Mouse (Mus musculus) lung, embryonic 16.5 days (tissue): ENCODE results near the gene Gucy2d. TPM values are rescaled to one million over a fixed set of nuclear protein-coding genes. Genes with fewer than 3 reads are reported as not detected.

ENCODE experiments used
- ATAC-seq: fragments of 200-750 bp; cut with Nextera tagmentation; 2 replicates; pipeline ENCODE4 v1.8.0; 2017; ENCODE audit warnings: low read depth, mild to moderate bottlenecking, moderate library complexity
- H3K27ac ChIP-seq: fragments of 300-500 bp; sonication (generic); 2 replicates; pipeline ENCODE4 v1.5.1; 2014; ENCODE audit warnings: mild to moderate bottlenecking, control low read depth, low read length
- H3K27me3 ChIP-seq: fragments of 300-500 bp; sonication (generic); 2 replicates; pipeline ENCODE4 v1.6.1; 2014; ENCODE audit warnings: low read depth, low read length, mixed read lengths; ENCODE audit not compliant: control insufficient read depth, insufficient read depth
- H3K36me3 ChIP-seq: fragments of 300-500 bp; sonication (generic); 2 replicates; pipeline ENCODE4 v1.6.1; 2014; ENCODE audit warnings: low read length; ENCODE audit not compliant: control insufficient read depth, insufficient read depth
- H3K4me1 ChIP-seq: fragments of 300-500 bp; sonication (generic); replicated peaks from 2 replicates; pipeline ENCODE4 v1.6.1; 2014; ENCODE audit warnings: low read length, mixed read lengths; ENCODE audit not compliant: control insufficient read depth, insufficient read depth
- H3K4me2 ChIP-seq: fragments of 300-500 bp; sonication (generic); 2 replicates; pipeline ENCODE4 v1.6.1; 2014; ENCODE audit warnings: low read depth, low read length, control low read depth
- H3K4me3 ChIP-seq: fragments of 300-500 bp; sonication (generic); 2 replicates; pipeline ENCODE4 v1.5.1; 2014; ENCODE audit warnings: mild to moderate bottlenecking, low read length, control low read depth
- H3K9ac ChIP-seq: fragments of 300-500 bp; sonication (generic); 2 replicates; pipeline ENCODE4 v1.6.1; 2014; ENCODE audit warnings: low read length, control low read depth
- H3K9me3 ChIP-seq: fragments of 300-500 bp; sonication (generic); 2 replicates; pipeline ENCODE4 v1.6.1; 2016; ENCODE audit warnings: low read length; ENCODE audit not compliant: control insufficient read depth
- WGBS: fragments of 180-500 bp; shearing (Covaris S2); extraction: QIAGEN DNeasy Blood & Tissue Kit; methylation state at CpG from one replicate; pipeline ENCODE4 v1.1.7; 2014; 5-methylcytosine and 5-hydroxymethylcytosine counted together
- polyA plus RNA-seq: library from polyadenylated mRNA; unstranded; fragments of >200 nt; fragmentation: Nextera tagmentation; extraction: Ambion mirVana; gene quantifications from 2 replicates; pipeline ENCODE4 v1.2.1, GENCODE M21; 2015

Gucy2d gene
- polyA plus RNA-seq, 1 experiment from 2014 or later = not detected

GRCm38 (mm10) chr7:98415550-98415949, 24.7 kb upstream of the Gucy2d start:
- ATAC-seq = peak; percentile 62
- no peaks in the 10 kb centered on the region for H3K27me3 ChIP-seq
- H3K4me3 ChIP-seq = no peak overlapping the region
- H3K4me2 ChIP-seq = no peak overlapping the region
- peak overlapping the region; percentile 26; the same call in 1 of the 2 replicates for H3K27ac ChIP-seq
- H3K9me3 ChIP-seq = no peaks in the 10 kb centered on the region
- peaks cover 8% of the 10 kb centered on the region; the same call in 1 of the 2 replicates for H3K4me1 ChIP-seq
- peak overlapping the region; percentile 14; the same call in 1 of the 2 replicates for H3K9ac ChIP-seq
- WGBS = 32% methylated on average over 3 of the region's 3 CpGs
- no peaks in the 10 kb centered on the region for H3K36me3 ChIP-seq

GRCm38 (mm10) chr7:98416020-98416419, 24.2 kb upstream of the Gucy2d start:
- H3K27me3 ChIP-seq = no peaks in the 10 kb centered on the region
- H3K4me1 ChIP-seq = peaks cover 8% of the 10 kb centered on the region; the same call in 1 of the 2 replicates
- 43% methylated on average over 4 of the region's 4 CpGs for WGBS
- H3K9me3 ChIP-seq = no peaks in the 10 kb centered on the region
- H3K4me3 ChIP-seq = no peak overlapping the region
- ATAC-seq = no peak
- H3K27ac ChIP-seq = no peak overlapping the region
- H3K9ac ChIP-seq = no peak overlapping the region
- H3K4me2 ChIP-seq = no peak overlapping the region
- no peaks in the 10 kb centered on the region for H3K36me3 ChIP-seq

DNA sequence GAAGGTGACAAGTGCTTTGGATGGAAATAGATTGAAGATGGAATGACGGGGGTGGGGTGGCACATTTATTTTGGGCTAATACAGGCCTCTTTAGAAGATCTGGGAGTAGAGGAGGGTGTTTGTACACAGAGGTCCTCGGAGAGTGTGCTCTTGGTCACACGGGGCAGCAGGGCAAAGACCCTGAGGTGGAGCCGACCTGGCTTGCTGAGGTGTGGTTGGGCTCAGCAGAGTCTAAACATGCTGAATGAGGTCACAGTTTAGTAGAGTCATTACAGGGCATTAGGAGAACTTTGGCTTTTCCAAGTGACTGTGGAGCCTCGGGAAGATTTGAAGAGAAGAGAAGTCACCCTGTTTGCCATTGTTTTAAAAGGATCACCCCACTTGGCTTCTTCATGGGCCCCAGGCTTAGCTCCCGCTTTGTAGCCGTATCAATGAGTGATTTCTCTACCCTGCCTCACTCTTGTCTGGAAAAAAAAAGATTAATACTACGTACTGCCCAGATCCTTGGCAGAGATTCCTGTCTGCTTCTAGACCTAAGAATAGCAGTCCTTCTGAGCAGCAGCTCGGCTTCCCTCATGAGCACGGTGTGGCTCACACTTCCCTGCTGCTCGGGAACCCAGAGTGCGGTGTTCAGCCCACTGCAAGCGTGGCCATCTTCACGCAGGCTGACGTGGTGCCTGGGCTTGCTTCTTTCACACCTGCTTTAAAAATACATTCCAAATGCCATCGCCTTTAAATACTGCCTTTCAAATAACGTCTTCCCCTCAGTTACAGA, 22.0 kb upstream of the Gucy2d start:
- no peak overlapping the region for H3K27ac ChIP-seq
- no peaks in the 10 kb centered on the region for H3K9me3 ChIP-seq
- H3K9ac ChIP-seq = no peak overlapping the region
- no peaks in the 10 kb centered on the region for H3K36me3 ChIP-seq
- WGBS = 50% methylated on average over 17 of the region's 17 CpGs
- peaks cover 8% of the 10 kb centered on the region; the same call in 1 of the 2 replicates for H3K4me1 ChIP-seq
- no peak overlapping the region for H3K4me3 ChIP-seq
- no peak overlapping the region for H3K4me2 ChIP-seq
- H3K27me3 ChIP-seq = no peaks in the 10 kb centered on the region
- ATAC-seq = peak; percentile 19; the same call in 1 of the 2 replicates

GRCm38 (mm10) chr7:98419366-98419765, 20.9 kb upstream of the Gucy2d start:
- Histone ChIP-seq H3K36me3 (no peaks in the 10 kb centered on the region), H3K27me3 (no peaks in the 10 kb centered on the region), H3K9me3 (no peaks in the 10 kb centered on the region), H3K4me2 (no peak overlapping the region), H3K27ac (no peak overlapping the region), H3K4me1 (peaks cover 8% of the 10 kb centered on the region; the same call in 1 of the 2 replicates), H3K9ac (no peak overlapping the region), H3K4me3 (no peak overlapping the region)
- 58% methylated on average over 5 of the region's 5 CpGs for WGBS
- ATAC-seq = no peak

GRCm38 (mm10) chr7:98423546-98423945, 16.7 kb upstream of the Gucy2d start:
- ATAC-seq = no peak

DNA sequence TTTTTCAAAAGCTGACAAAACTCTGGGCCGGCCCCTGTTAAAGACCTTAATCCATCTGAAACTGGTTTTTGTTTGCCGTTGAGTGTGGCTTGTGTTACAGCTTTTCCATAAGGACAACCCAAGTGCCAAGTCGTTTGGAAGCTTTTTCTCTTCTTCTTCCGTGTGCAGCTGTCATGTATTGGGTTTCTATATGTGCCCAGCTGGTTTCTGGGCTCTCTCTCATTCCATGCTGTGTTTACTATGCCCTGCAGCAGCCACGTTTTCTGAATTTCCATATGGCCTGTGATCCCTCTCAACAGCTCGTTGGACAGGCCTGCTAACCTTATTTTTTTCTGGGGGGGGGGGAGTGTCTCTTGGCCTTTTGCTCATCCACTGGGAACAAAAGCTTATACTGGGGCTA, 15.8 kb upstream of the Gucy2d start:
- Histone ChIP-seq H3K9me3 (no peaks in the 10 kb centered on the region), H3K27ac (no peak overlapping the region), H3K36me3 (no peaks in the 10 kb centered on the region), H3K4me2 (no peak overlapping the region), H3K27me3 (no peaks in the 10 kb centered on the region), H3K4me1 (no peaks in the 10 kb centered on the region; the same call in 1 of the 2 replicates), H3K9ac (no peak overlapping the region), H3K4me3 (no peak overlapping the region)
- WGBS = 43% methylated on average over 6 of the region's 6 CpGs
- ATAC-seq = no peak

More at GRCm38 (mm10) chr7:98423546-98423945, 16.7 kb upstream of the Gucy2d start:
- H3K4me3 ChIP-seq = no peak overlapping the region
- WGBS = 59% methylated on average over 11 of the region's 11 CpGs
- H3K9ac ChIP-seq = no peak overlapping the region
- no peaks in the 10 kb centered on the region for H3K27me3 ChIP-seq
- H3K4me1 ChIP-seq = no peaks in the 10 kb centered on the region; the same call in 1 of the 2 replicates
- no peaks in the 10 kb centered on the region for H3K36me3 ChIP-seq
- H3K4me2 ChIP-seq = no peak overlapping the region
- no peak overlapping the region for H3K27ac ChIP-seq
- H3K9me3 ChIP-seq = no peaks in the 10 kb centered on the region

GRCm38 (mm10) chr7:98425551-98425950, 14.7 kb upstream of the Gucy2d start:
- H3K27me3 ChIP-seq = no peaks in the 10 kb centered on the region
- H3K4me3 ChIP-seq = no peak overlapping the region
- no peak overlapping the region for H3K27ac ChIP-seq
- no peaks in the 10 kb centered on the region; the same call in 1 of the 2 replicates for H3K4me1 ChIP-seq
- H3K4me2 ChIP-seq = no peak overlapping the region
- no peak for ATAC-seq
- 93% methylated on average over 3 of the region's 3 CpGs for WGBS
- H3K9me3 ChIP-seq = no peaks in the 10 kb centered on the region
- no peak overlapping the region for H3K9ac ChIP-seq
- H3K36me3 ChIP-seq = no peaks in the 10 kb centered on the region

- Histone ChIP-seq H3K9ac (no peak overlapping the region), H3K27ac (no peak overlapping the region), H3K4me3 (no peak overlapping the region), H3K4me1 (no peaks in the 10 kb centered on the region; the same call in 1 of the 2 replicates), H3K4me2 (no peak overlapping the region), H3K9me3 (no peaks in the 10 kb centered on the region), H3K36me3 (no peaks in the 10 kb centered on the region), H3K27me3 (no peaks in the 10 kb centered on the region)
- no peak for ATAC-seq
- WGBS = 78% methylated on average over 5 of the region's 5 CpGs
Observed at GRCm38 (mm10) chr7:98426641-98427040, 13.6 kb upstream of the Gucy2d start.

DNA sequence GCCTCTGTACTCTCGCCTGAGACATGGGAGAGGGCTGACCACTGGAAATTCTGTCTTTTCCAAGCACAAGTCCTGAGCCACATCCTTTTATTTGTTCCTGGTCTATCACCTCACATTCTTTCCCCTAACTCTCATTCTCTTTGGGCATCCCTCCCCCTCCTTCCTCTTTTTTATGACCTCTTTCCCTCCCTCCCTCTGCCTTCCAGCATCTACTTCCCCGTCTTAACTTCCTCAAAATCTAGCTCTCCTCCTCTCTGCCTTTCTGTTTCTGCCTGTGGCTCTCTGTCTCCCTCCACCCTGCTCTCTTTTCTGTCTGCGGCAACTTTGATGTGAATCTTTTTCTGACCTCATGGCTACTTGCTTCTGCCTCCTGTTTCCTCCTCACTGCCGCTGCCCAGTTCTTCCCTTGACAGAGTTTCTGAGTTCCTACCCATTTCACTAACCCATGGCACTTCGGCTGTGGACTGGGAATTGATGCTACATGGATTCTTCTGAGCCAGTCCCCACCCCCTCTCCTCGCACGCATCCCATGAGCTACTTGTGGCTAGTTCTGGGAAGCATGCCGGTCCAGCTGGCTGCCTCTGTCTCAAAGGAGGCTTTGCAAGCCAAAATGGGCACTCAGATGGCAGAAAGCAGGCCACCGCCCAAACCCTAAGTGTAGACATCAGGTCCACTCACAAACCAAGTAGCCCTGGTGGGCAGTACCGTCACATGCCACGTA, 12.9 kb upstream of the Gucy2d start:
- Histone ChIP-seq H3K36me3 (no peaks in the 10 kb centered on the region), H3K27me3 (no peaks in the 10 kb centered on the region), H3K4me1 (no peaks in the 10 kb centered on the region), H3K4me2 (no peak overlapping the region), H3K9ac (no peak overlapping the region), H3K27ac (no peak overlapping the region), H3K4me3 (no peak overlapping the region), H3K9me3 (no peaks in the 10 kb centered on the region)
- no peak for ATAC-seq
- whole genome bisulfite sequencing = 69% methylated on average over 11 of the region's 11 CpGs
